Mouse (Mus musculus) lung, embryonic 15.5 days (tissue): ENCODE measurements around the gene Zfp846. TPM values are rescaled to one million over a fixed set of nuclear protein-coding genes. Genes with fewer than 3 reads are reported as not detected.

Source experiments
- ATAC-seq: fragments of 200-750 bp; cut with Nextera tagmentation; 2 replicates; pipeline ENCODE4 v1.8.0; 2017; ENCODE audit warnings: moderate number of reproducible peaks, borderline replicate concordance; ENCODE audit not compliant: low FRiP score, low TSS enrichment; ENCODE audit errors: extremely low read depth
- H3K27ac ChIP-seq: fragments of 300-500 bp; sonication (generic); 2 replicates; pipeline ENCODE4 v1.5.1; 2015; ENCODE audit warnings: moderate library complexity, mild to moderate bottlenecking, inconsistent platforms
- H3K27me3 ChIP-seq: fragments of 300-500 bp; sonication (generic); 2 replicates; pipeline ENCODE4 v1.6.1; 2015; ENCODE audit warnings: inconsistent platforms
- H3K36me3 ChIP-seq: fragments of 300-500 bp; sonication (generic); 2 replicates; pipeline ENCODE4 v1.6.1; 2015; ENCODE audit warnings: inconsistent platforms
- H3K4me1 ChIP-seq: fragments of 300-500 bp; sonication (generic); 2 replicates; pipeline ENCODE4 v1.6.1; 2015; ENCODE audit warnings: inconsistent platforms
- H3K4me2 ChIP-seq: fragments of 300-500 bp; sonication (generic); 2 replicates; pipeline ENCODE4 v1.6.1; 2015; ENCODE audit warnings: inconsistent platforms, mild to moderate bottlenecking, moderate library complexity
- H3K4me3 ChIP-seq: fragments of 300-500 bp; sonication (generic); 2 replicates; pipeline ENCODE4 v1.5.1; 2015; ENCODE audit warnings: mild to moderate bottlenecking, inconsistent platforms
- H3K9ac ChIP-seq: fragments of 300-500 bp; sonication (generic); 2 replicates; pipeline ENCODE4 v1.6.1; 2015; ENCODE audit warnings: inconsistent platforms
- H3K9me3 ChIP-seq: fragments of 300-500 bp; sonication (generic); 2 replicates; pipeline ENCODE4 v1.6.1; 2016; ENCODE audit warnings: inconsistent platforms
- WGBS: fragments of 180-500 bp; shearing (Covaris S2); methylation state at CpG from one replicate; pipeline ENCODE4 v1.1.7; 2015; 5-methylcytosine and 5-hydroxymethylcytosine counted together
- polyA plus RNA-seq: library from polyadenylated mRNA; unstranded; fragments of >200 nt; fragmentation: Nextera tagmentation; extraction: Ambion mirVana; gene quantifications from 2 replicates; pipeline ENCODE4 v1.2.1, GENCODE M21; 2015

The Zfp846 gene
- polyA plus RNA-seq, 1 experiment from 2014 or later = 17.7 TPM

GRCm38 (mm10) chr9:20639486-20639885 lies 58.4 kb downstream of the Zfp846 start:
- 86% methylated on average over 4 of the region's 4 CpGs for WGBS
- H3K27me3 ChIP-seq = no peaks in the 10 kb centered on the region
- no peak for ATAC-seq

GRCm38 (mm10) chr9:20641501-20641900 lies 60.4 kb downstream of the Zfp846 start:
- H3K27me3 ChIP-seq = no peaks in the 10 kb centered on the region
- H3K9me3 ChIP-seq = no peaks in the 10 kb centered on the region
- WGBS = 10% methylated on average over 6 of the region's 6 CpGs
- peak overlapping the region; percentile 95 for H3K4me2 ChIP-seq
- H3K4me1 ChIP-seq = peaks cover 31% of the 10 kb centered on the region
- H3K27ac ChIP-seq = peak overlapping the region; percentile 98; the same call in 1 of the 2 replicates
- ATAC-seq = no peak
- H3K36me3 ChIP-seq = peaks cover 25% of the 10 kb centered on the region; the same call in 1 of the 2 replicates
- H3K9ac ChIP-seq = peak overlapping the region; percentile 79
- H3K4me3 ChIP-seq = peak overlapping the region; percentile 63

More at GRCm38 (mm10) chr9:20639486-20639885, 58.4 kb downstream of the Zfp846 start:
- H3K36me3 ChIP-seq = peaks cover 17% of the 10 kb centered on the region; the same call in 1 of the 2 replicates
- H3K27ac ChIP-seq = no peak overlapping the region
- H3K9ac ChIP-seq = no peak overlapping the region
- H3K4me3 ChIP-seq = no peak overlapping the region
- H3K4me2 ChIP-seq = no peak overlapping the region
- H3K9me3 ChIP-seq = no peaks in the 10 kb centered on the region
- peaks cover 19% of the 10 kb centered on the region for H3K4me1 ChIP-seq

- H3K27me3 ChIP-seq = no peaks in the 10 kb centered on the region
- peak within 1 kb of the TSS; percentile 98 for H3K27ac ChIP-seq
- peak within 1 kb of the TSS; percentile 79 for H3K9ac ChIP-seq
- H3K4me3 ChIP-seq = peak within 1 kb of the TSS; percentile 63
- peak; percentile 96 for ATAC-seq
- peaks cover 33% of the 10 kb centered on the region; the same call in 1 of the 2 replicates for H3K36me3 ChIP-seq
- H3K9me3 ChIP-seq = no peaks in the 10 kb centered on the region
- under 1% methylated on average over 51 of the region's 51 CpGs for WGBS
- H3K4me1 ChIP-seq = peaks cover 31% of the 10 kb centered on the region
- H3K4me2 ChIP-seq = peak within 1 kb of the TSS; percentile 95
Measured at GRCm38 (mm10) chr9:20642101-20642895, 61.2 kb downstream of the Zfp846 start, which contains the start of gene Ubl5. Ubl5 (plus strand) TSS chr9:20642878.

GRCm38 (mm10) chr9:20642896-20643466 lies 61.9 kb downstream of the Zfp846 start:
- WGBS = under 1% methylated on average over 30 of the region's 30 CpGs
- peaks cover 31% of the 10 kb centered on the region for H3K4me1 ChIP-seq
- peak; percentile 86 for ATAC-seq
- peak overlapping the region; percentile 98 for H3K27ac ChIP-seq
- peak overlapping the region; percentile 75 for H3K9ac ChIP-seq
- peaks cover 34% of the 10 kb centered on the region; the same call in 1 of the 2 replicates for H3K36me3 ChIP-seq
- peak overlapping the region; percentile 95 for H3K4me2 ChIP-seq
- H3K4me3 ChIP-seq = peak overlapping the region; percentile 63
- H3K27me3 ChIP-seq = no peaks in the 10 kb centered on the region
- no peaks in the 10 kb centered on the region for H3K9me3 ChIP-seq

- peak overlapping the region; percentile 75 for H3K9ac ChIP-seq
- peak overlapping the region; percentile 98 for H3K27ac ChIP-seq
- WGBS = 6% methylated on average over 13 of the region's 13 CpGs
- peak overlapping the region; percentile 95 for H3K4me2 ChIP-seq
- no peaks in the 10 kb centered on the region for H3K9me3 ChIP-seq
- ATAC-seq = no peak
- H3K4me3 ChIP-seq = peak overlapping the region; percentile 63
- peaks cover 26% of the 10 kb centered on the region; the same call in 1 of the 2 replicates for H3K36me3 ChIP-seq
- no peaks in the 10 kb centered on the region for H3K27me3 ChIP-seq
- peaks cover 31% of the 10 kb centered on the region for H3K4me1 ChIP-seq
Measured at GRCm38 (mm10) chr9:20643781-20644180, 62.7 kb downstream of the Zfp846 start.

- Histone ChIP-seq H3K9ac (peak within 1 kb of the TSS; percentile 75), H3K4me3 (peak within 1 kb of the TSS; percentile 63), H3K27me3 (no peaks in the 10 kb centered on the region), H3K4me1 (peaks cover 31% of the 10 kb centered on the region), H3K36me3 (peaks cover 20% of the 10 kb centered on the region; the same call in 1 of the 2 replicates), H3K9me3 (no peaks in the 10 kb centered on the region), H3K4me2 (peak within 1 kb of the TSS; percentile 95), H3K27ac (peak within 1 kb of the TSS; percentile 98)
- ATAC-seq = no peak
- under 1% methylated on average over 43 of the region's 43 CpGs for WGBS
Measured at GRCm38 (mm10) chr9:20644360-20645081, 63.4 kb downstream of the Zfp846 start, which contains the start of gene Fbxl12. Fbxl12 (minus strand) TSS chr9:20644767.

- no peaks in the 10 kb centered on the region for H3K9me3 ChIP-seq
- H3K4me1 ChIP-seq = peaks cover 31% of the 10 kb centered on the region
- no peaks in the 10 kb centered on the region for H3K27me3 ChIP-seq
- H3K4me3 ChIP-seq = peak overlapping the region; percentile 63
- ATAC-seq = no peak
- peak overlapping the region; percentile 81 for H3K27ac ChIP-seq
- H3K9ac ChIP-seq = peak overlapping the region; percentile 75
- H3K4me2 ChIP-seq = peak overlapping the region; percentile 95
- WGBS = 2% methylated on average over 17 of the region's 17 CpGs
- peaks cover 20% of the 10 kb centered on the region; the same call in 1 of the 2 replicates for H3K36me3 ChIP-seq
Measured at GRCm38 (mm10) chr9:20645121-20645520, 64.0 kb downstream of the Zfp846 start.

- WGBS = under 1% methylated on average over 45 of the region's 45 CpGs
- peak; percentile 99 for ATAC-seq
- H3K36me3 ChIP-seq = peaks cover 28% of the 10 kb centered on the region
Measured at GRCm38 (mm10) chr9:20651602-20652259, 70.6 kb downstream of the Zfp846 start, which contains the start of gene Pin1. Pin1 (plus strand) TSS chr9:20652095.

GRCm38 (mm10) chr9:20652260-20652658 lies 71.2 kb downstream of the Zfp846 start:
- no peaks in the 10 kb centered on the region for H3K9me3 ChIP-seq
- no peak overlapping the region for H3K27ac ChIP-seq
- H3K27me3 ChIP-seq = no peaks in the 10 kb centered on the region
- H3K36me3 ChIP-seq = peaks cover 28% of the 10 kb centered on the region
- ATAC-seq = peak; percentile 17
- H3K4me1 ChIP-seq = peaks cover 25% of the 10 kb centered on the region
- under 1% methylated on average over 25 of the region's 25 CpGs for WGBS
- peak overlapping the region; percentile 74 for H3K4me2 ChIP-seq
- H3K9ac ChIP-seq = peak overlapping the region; percentile 76
- peak overlapping the region; percentile 64 for H3K4me3 ChIP-seq

More at GRCm38 (mm10) chr9:20651602-20652259, 70.6 kb downstream of the Zfp846 start, which contains the start of gene Pin1:
- Histone ChIP-seq H3K27me3 (no peaks in the 10 kb centered on the region), H3K9ac (peak within 1 kb of the TSS; percentile 76), H3K9me3 (no peaks in the 10 kb centered on the region), H3K4me2 (peak within 1 kb of the TSS; percentile 74), H3K4me3 (peak within 1 kb of the TSS; percentile 64), H3K4me1 (peaks cover 25% of the 10 kb centered on the region), H3K27ac (no peak within 1 kb of the TSS)

- Histone ChIP-seq H3K9me3 (no peaks in the 10 kb centered on the region), H3K4me3 (peak overlapping the region; percentile 64; the same call in 1 of the 2 replicates), H3K27me3 (no peaks in the 10 kb centered on the region), H3K27ac (no peak overlapping the region), H3K9ac (no peak overlapping the region), H3K4me1 (peaks cover 25% of the 10 kb centered on the region), H3K4me2 (peak overlapping the region; percentile 74; the same call in 1 of the 2 replicates), H3K36me3 (peaks cover 39% of the 10 kb centered on the region)
- WGBS = 82% methylated on average over 3 of the region's 3 CpGs
- no peak for ATAC-seq
Measured at GRCm38 (mm10) chr9:20653859-20654258, 72.8 kb downstream of the Zfp846 start.
